Mouse (Mus musculus) MEL (cell line): Measurements from ENCODE around the gene Vps35l.

Experiments
- CHD2 ChIP-seq: IDR thresholded peaks from 2 replicates; pipeline ENCODE4 v1.6.1; 2011; ENCODE audit warnings: low read length, improper control_type of control experiment
- CTCF ChIP-seq, 3 experiments: IDR thresholded peaks in 2 of 3; conservative IDR thresholded peaks in 1 of 3; 2 replicates each; pipeline ENCODE4 v1.5.1; 2011 to 2012; ENCODE audit warnings: low read length in 3 of 3, low read depth in 2 of 3, mild to moderate bottlenecking in 2 of 3, improper control_type of control experiment in 1 of 3, inconsistent platforms in 1 of 3, mixed read lengths in 1 of 3, moderate library complexity in 1 of 3; ENCODE audit not compliant: control insufficient read depth in 1 of 3, insufficient read depth in 1 of 3, poor library complexity in 1 of 3, severe bottlenecking in 1 of 3
- NELFE ChIP-seq: IDR thresholded peaks from 2 replicates; pipeline ENCODE4 v1.6.1; 2011; ENCODE audit warnings: low read depth, low read length, improper control_type of control experiment
- POLR2A ChIP-seq, 2 experiments: IDR thresholded peaks; 2 replicates each; pipeline ENCODE4 v1.6.1; 2011 to 2012; ENCODE audit warnings: low read length in 2 of 2, mild to moderate bottlenecking in 2 of 2, control low read depth in 1 of 2, improper control_type of control experiment in 1 of 2, low read depth in 1 of 2, moderate library complexity in 1 of 2; ENCODE audit not compliant: control insufficient read depth in 1 of 2, insufficient read depth in 1 of 2, poor library complexity in 1 of 2
- SIN3A ChIP-seq: IDR thresholded peaks from 2 replicates; pipeline ENCODE4 v1.6.1; 2012; ENCODE audit warnings: low read length, improper control_type of control experiment, inconsistent platforms

DNA sequence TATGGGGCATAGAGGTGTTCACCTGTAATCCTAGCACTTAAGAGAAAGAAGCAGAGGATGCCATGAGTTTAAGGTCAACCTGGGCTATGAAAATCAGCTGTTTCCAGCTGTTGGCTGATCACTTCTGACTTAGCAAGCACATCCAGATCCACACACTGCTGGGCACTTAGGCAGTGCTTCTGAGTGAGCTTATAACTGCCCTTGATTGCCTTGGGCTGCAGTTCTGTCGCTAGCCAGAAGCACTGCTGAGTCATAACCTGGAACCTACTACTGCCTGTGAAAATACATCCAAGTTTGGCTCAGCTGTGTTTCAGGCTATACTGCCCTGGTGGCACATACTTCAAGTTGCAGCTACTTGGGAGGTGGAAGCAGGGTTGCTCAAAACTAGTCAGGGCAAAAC lies 101.8 kb downstream of the Vps35l start:
- no peak for TF ChIP-seq NELFE
- no peak for TF ChIP-seq CTCF (IDR thresholded peaks at IDR 0.05 in 2 of 3, conservative IDR thresholded peaks at IDR 0.05 in 1 of 3; ENCODE audit: control insufficient read depth in 1 of 3, insufficient read depth in 1 of 3, low read depth in 2 of 3, low read length in 3 of 3, poor library complexity in 1 of 3, severe bottlenecking in 1 of 3)
- TF ChIP-seq POLR2A (IDR thresholded peaks at IDR 0.05; ENCODE audit: control insufficient read depth in 1 of 2, insufficient read depth in 1 of 2, low read depth in 1 of 2, low read length in 2 of 2, poor library complexity in 1 of 2) = no peak
- TF ChIP-seq CHD2 = no peak
- no peak for TF ChIP-seq SIN3A
